Mouse (Mus musculus) adrenal gland, postnatal 14 days (tissue): ENCODE measurements at regions not wholly inside any gene's neighbourhood (a gene's known extent, or its start where the extent isn't known, plus 50 kb on each side); places are given as distances from the start of the nearest gene placed in this dataset.

ENCODE experiments used
- DNase-seq: peaks from one replicate; pipeline ENCODE4 v3.0.0; 2021; ENCODE audit warnings: mixed read lengths

DNA sequence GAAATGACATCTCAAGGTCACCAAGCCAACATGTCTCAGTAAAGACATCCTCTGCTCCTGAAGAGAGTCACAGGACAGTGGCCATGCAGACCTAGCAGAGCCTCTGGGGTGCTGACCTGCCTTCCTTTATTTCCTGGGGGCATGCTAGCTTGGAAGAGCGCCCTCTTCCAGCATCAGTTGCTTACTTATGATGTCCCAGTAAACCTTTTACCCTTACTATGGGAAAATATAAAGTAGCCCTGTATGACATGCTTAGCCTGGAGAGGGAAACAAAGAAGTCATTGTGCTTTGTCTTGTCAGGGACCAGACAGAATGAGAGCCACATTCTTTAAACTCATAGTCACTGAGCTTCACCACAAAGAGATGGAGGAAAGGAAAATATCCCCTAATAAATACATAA lies 82.9 kb downstream of the Postn start:
- peak; percentile 7 for DNase-seq

DNA sequence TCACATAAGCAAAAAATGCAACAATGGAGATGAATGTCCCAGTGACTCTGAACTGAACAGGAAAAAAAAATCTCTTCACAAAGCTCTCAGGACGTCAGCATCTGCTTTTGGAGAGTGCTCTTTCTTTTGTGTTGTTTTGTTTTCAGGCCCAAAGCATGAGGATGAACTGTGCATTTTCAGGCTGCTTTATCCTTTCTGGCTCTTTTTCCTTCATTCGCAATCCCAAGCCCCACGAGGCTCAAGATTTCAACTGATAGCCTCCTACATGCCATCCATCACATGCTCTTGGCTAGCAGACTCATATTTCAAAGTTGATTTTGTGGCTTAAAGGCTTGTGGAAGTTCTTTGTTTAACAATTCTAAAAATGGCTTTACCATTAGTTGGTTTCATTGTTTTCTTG lies 86.0 kb downstream of the Postn start:
- DNase-seq, result no peak

DNA sequence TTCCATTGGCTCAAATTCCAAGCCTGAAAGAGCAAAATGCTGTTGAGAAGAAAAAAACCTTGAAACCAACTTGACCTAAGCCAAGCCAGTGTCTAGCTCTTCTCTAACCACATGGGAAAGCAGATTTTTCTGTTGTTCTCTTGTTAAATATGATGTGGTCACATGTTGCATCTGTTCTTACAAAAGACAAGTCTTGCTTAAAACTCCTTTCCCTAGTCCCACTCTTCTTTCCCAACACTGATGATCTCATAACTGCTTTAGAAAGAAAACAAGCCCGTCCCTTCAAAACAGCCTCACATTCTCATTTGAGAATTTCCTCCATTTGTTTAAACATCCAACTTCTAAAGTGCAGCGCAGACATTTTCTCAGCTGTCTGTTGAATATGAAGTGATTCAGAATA lies 96.5 kb downstream of the Postn start:
- DNase-seq, result no peak

DNA sequence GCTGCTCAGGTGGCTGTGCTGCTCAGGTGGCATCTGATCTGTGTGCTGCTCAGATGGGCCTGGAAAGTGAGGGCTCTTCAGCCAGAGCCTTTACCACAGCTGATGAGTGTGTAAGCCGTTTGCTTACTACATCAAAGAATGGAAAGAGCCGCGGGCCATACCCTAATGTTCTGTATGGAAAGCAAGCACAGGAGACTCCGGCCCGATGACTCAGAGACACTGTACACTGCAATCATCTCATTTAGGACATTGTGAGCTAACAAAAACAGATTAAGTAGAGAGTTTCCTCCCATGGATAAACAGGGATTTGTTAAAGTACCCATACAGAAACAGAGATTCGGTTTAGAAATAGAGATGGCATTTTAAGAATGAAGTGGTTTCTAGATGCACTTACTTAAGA lies 100.5 kb downstream of the Postn start:
- no peak for DNase-seq

DNA sequence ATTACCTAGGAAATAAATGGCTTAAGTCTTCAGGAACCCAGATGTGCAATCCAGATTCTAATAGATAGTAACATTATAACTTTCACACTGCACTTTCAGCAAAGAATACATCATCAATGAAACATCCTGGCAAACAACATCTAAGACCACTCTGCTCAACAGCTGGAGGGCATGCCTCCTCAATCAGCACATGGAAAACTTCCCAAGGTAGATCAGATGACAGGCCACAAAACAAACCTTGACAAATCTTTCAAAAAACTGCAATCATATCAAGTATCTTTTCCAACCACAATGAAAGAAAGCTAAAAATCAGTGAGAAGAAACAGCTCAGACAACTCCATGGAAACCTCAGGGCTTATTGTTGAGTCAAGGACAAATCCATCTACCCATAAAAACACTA lies 105.2 kb downstream of the Postn start:
- DNase-seq, result no peak

DNA sequence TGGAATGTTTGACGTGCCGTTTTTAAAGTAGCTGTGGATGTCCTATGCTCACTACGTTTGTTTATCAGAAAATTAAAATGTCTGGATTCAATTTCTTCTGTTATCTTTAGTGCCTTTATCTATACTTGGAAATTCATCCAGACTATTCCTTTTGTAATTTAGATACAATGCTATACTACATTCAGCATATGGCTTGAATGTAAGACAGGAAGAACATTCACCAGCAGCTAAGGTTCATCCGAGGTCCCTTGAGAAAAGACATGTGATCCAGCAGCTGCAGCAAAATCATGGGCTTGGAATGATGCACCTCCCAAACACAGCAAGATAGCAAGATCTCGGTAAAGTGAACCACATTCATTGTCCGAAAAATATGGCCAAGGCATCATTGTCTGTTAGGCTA lies 113.3 kb downstream of the Postn start:
- no peak for DNase-seq

DNA sequence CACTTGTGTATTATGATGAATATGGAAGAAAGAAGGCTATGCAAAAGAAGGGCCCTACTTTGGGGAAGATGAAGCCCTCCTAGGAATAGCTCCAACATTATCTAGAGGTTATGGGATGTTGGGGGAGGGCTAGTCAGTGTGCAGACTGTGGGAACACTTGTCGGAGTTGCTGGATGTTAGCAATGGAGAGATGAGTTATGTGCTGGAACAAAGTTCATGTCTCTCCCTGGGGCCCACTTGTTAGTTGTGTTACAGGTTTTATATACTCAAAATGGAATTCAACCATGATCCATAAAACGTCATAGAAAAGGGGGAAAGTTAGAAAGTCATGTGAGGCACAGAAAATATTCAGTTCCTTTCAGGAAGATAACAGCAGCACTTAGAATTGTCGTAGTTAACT lies 115.0 kb downstream of the Postn start:
- no peak for DNase-seq

DNA sequence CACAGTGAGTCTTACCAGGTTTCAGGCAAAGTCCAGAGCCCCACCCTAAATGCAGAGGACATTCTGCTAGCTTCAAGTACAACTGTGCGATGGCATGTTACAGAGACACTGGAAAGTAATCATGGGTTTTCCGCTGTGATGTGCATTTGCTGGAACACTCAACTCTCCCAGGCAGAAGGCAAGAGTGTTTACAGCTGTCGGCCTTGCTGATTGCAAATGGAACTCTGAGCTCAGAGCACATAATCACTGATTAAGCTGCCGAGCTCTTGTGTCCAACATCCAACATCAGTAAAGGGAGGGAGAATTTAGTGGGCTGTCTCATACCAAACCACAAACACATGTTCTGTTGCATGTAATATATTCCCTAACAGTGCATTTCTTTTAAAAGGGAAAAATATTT lies 117.1 kb downstream of the Postn start:
- DNase-seq, result no peak

DNA sequence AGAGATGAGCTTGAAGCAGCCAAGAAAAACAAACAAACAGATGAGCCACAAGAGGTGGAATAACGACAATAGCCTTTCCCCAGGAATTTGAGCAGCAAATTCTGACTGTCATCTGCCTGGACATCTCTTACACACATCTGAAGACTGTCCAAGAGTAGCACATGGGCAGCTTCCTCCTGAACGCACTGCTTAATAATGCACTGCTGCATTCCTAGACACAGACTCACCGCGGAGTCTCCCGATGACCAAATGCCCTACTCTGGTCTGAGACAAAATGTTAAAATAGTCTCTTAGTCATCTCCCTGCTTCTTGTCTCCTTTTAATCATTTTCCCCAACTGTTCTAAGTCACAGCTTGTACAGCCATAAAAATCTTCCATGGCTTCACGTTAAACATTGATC lies 119.3 kb downstream of the Postn start:
- DNase-seq, result no peak

DNA sequence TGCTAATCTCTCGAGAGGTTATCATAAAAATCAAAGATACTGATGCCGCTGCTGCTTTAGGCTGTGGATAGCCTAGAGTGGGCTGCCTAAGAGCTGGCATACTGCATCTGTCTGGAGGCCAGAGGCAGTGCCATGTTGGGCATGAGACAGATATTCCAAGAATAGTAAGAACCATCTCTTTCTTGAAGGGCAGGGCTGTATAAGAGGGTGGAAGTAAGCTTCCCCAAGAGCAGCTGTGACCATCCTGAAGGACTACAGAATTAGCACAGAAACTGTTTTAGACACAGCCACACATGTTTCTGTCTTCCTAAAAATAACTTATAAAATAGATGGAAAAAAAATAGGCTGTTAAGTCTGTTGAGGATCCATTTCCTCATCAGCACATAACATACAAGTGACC lies 126.4 kb downstream of the Postn start:
- DNase-seq, result no peak

DNA sequence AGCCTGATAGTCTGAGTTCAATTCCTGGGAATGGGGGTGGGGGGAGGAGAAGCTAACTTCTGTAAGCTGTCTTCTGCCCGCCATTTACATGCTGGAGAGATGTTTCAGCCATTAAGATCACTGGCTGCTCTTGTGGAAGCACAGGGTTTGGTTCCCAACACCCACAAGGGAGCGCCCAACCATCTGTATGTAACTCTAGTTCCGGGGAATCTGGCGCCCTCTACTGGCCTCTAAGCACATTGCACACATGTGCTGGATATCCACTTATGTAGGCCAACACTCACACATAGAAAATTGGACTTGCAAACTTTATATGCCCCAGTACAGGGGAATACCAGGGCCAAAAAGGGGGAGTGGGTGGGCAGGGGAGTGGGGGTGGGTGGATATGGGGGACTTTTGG lies 126.9 kb downstream of the Postn start:
- DNase-seq, result no peak

DNA sequence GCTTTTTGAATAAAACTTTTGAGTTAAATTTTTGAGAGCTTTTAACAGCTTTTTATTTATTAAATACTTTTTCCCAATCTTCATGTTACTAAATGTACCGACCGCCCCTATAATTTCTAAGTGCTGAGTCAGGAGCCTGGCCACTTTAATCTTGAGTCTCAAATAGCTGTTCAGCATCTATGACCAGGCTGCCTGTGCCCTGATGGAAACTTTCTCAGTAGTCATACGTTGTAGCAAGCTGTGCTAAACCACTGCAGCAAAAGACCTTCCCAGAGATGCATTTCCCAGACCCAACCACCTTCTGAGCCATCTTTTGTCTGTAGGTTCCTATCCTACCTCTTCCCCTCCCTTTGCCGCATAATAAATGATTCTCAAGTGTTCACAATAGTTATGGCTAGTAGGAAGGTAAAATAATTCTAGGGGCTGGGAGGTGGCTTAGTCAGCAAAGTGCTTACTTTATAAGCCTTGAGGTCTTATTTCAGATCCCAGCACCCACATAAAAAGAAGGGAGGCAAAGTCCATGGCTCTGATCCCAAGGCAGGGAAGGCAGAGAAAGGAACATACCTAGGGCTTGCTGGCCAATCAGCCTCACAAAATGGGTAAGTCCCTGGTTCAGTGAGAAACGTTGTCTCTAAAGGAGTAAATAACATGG lies 129.5 kb downstream of the Postn start:
- no peak for DNase-seq

DNA sequence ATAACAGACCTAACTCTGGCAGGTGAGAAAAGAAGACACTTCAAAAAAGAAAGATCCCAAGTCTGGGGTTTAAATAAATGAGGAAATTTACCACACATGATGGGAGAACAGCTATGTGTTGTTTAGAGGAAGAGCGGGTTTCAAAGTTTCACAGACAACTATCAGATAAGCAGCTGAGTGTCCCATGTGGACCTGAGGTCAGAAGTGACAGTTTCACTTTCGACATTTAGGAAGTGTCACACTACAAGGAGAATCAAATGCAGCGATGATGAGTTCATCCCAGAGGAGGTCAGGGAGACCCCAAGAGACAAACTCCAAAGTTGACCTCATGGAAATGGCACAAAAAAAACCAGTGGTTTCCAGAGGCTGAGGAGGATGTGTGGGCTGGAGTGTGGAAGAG lies 132.7 kb downstream of the Postn start:
- no peak for DNase-seq

DNA sequence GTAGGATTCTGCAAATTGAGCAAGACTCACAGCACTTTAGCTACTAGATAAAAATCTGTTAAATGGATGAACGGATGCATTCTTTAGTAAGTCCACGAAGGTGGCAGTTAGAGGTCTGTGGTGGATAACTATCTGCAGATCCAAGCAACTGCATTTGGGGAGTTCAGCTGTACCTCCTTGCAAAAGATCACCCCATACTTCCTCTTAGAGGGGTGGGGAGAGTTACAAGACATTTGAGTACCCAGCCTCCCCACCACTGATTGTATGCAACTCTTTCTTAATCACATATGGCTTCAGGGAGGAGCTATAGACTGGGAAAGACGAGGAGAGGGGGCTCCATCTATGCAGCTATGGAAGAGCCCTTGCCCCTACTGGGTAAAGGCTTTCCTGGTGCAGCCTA lies 144.1 kb downstream of the Postn start:
- DNase-seq, result no peak

DNA sequence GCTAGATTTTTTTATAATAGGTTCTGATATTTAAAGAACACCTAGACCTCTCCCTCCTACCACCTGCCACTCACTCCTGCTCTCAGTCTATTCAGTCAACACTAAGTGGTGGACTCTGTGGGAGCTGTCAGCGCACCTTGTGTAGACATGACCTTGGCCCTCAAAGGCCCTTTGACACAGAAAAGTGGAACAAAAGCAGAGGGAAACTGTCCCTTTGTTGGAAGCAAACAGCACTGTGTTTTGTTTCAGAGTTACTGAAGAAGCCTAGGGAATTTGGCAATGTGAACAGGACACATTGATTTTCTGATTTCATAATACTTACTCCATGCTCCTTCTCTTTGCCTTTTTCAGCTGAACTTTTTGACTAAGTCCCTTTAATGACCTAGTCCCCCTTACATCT lies 146.7 kb downstream of the Postn start:
- DNase-seq, result no peak

DNA sequence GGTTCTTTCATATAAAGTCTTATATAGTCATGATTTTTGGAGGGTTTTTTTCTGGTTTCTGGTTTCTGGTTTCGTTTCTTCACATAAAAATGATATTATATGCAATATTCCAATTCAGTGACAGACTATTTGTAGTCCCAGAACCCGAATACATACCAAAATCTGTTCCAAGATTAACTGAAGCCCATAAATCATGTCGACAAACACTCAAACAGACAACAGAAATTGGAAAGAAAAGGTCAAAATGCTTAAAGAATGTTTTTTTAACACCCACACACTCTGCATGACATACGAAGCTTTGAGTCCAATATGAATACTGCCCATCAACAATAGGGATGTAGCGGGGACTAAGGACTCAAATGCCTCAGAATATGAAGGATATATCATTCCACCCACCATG lies 148.0 kb downstream of the Postn start:
- no peak for DNase-seq

DNA sequence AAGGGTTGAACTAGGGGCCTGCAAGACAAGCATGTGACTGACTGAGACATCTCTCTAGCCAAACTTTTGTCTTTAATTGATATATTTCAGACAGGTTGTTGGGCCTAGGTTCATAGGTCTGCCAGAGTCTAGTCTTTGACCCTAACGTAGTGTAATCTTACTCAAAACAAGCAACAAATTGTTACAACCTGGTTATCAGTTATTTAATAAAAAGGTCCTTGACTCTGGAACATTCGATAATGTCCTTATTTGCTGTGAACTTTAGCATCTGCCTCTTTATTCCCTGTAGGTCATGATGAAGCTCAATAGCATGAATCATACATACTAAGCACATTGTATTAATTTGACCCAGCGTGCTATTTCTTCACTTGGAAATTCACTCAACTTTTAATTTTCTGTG lies 156.3 kb downstream of the Postn start:
- DNase-seq, result no peak

DNA sequence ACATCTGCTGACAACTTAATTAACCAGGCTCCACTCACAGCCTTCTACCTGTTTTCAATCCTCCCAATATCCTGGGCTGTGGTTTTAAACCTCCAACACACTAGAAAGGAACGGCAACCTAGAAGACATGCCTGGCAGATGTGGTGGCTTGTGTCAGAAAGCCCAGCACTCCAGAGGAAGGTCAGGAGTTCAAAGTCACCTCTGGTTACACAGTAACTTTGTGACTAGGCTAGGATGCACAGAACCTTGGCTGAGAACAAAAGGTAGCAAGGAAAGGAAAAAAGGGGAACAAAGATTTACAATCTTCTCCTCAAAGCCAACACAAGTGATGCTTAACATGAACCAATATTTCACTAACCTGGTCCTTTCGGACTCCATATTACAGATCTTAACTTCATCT lies 161.8 kb downstream of the Postn start:
- no peak for DNase-seq

DNA sequence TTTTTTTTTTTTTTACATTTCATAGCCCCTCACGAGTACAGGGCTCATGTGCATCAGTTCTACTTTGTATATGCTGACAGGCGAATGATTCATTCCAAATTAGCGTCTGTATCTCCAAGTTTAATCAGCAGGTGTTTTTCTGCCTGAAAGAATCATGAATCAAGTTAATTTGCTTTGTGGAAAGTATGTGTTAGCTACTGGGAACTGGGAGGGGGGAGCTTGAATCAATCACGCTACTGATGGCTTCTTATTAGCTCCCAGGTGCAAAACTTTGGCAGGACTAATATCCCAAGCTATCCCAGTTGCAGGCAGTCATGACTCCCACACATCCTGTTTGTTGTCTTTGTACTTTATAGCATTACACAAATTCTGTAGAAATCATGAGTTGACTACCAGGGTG lies 165.7 kb downstream of the Postn start:
- DNase-seq, result no peak

DNA sequence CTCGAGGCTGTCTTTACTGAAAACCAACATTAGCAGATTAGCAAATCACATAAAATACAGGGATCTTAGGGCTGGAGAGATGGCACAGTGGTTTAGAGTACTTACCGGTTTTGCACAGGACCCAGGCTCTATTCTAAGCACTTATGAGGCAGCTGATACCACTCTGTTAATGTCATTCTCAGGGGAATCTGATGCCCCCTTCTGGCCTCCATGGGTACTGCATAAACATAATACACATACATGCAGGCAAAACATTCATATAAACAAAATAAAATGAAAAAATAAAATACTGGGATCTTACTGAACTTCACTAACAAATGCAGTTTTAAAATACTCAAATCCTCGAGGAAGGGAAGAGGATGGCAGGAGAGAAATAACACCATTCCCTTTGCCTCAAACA lies 164.3 kb upstream of the Supt20 start:
- no peak for DNase-seq

DNA sequence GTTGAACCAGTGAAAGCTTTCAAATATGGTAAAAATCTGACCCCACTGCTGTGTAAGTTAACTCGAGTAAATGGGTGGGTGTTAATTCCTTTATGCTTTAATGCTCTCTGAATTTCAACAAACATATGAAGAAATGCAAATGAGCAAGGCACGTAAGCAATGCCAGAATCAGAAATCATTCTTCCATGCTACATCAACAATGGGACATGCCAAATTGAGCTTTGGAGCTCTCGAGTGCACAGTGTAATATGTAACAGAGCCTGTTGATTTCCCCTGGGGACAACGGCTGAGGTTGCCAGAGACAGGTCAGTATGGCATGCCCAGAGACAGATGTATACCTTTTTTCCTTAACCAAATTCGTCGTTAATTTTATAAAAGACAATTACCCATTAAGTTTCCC lies 162.4 kb upstream of the Supt20 start:
- no peak for DNase-seq

DNA sequence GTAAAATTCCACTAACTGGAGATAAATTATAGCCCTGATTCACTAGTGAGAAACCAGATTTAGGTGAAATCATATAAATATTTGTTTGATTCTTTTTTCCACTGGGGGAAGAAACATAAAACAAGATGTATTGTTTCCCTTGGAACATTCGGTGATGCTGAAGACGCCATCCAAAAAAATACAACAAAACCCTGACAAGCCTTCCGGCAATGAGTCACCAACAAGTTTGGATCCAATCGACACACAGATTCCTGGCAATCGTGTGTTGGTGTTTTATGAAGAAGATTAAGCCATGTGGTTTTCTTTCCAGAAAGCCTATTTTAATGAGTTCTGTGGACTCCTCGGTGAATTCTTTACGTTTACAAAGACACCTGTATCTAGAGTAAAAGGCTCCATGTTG lies 157.2 kb upstream of the Supt20 start:
- no peak for DNase-seq

DNA sequence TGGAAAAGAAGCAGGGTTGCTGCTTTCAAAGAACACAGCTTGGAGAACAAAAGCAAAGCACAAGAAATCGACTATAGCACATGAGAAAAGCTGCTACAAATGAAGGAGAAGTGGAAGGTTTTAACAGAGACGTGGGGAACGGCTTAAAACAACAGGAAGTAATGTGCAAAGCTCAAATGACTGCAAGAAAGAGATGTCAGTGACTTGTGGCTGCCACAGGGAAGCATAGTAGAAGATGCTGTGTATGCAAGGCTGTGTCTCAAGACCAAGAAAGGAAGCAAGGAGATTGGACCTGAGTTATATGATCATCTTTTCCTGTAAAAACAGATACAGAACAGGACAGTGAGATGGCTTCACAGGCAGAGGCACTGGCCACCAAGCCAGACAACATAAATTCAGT lies 154.6 kb upstream of the Supt20 start:
- no peak for DNase-seq

DNA sequence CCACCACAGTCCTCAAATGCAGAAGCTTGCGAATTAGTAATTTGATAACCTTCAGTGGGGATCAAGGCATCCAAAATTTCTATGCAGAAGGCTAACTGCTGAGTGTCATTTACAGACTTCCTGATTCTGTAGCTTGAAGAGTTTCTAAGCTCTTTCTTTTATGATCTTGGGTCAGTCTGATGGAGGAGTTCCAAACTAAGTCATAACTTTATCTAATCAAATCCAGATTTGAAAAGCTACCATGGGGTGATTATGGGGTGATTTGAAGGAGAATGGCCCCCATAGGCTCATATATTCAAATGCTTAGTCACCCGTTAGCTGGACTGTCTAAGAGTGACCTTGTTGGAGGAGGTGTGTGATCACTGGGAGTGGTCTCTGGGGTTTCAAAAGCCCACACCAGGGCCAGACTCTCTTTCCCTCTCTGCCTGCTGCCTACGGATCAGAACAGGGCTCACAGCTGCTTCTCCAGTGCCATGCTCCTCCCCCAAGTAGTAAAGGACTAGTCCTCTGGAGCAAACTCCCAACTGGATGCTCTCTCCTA lies 152.0 kb upstream of the Supt20 start:
- no peak for DNase-seq

DNA sequence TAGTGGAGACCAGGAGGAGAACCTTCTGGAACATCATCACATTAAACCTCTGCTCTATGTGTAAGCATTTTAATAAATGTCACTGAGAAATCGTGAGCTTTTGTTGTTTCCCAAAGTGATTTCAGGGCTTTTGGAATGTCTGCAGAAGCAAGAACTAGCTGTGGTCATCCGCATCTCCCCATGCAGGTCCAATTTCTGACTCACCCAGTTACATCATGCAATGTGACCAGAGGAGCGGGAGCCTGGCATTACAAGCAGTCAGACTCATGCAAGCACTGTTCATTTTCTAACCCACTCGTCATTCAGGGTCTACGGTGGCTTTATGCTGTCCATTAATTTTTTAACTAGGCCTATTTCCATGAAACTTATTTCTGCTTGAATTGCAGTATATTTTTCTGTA lies 151.2 kb upstream of the Supt20 start:
- no peak for DNase-seq
